Mouse (Mus musculus) testis, postnatal 14 days (tissue): Measurements from ENCODE around the gene Adgrb2.

Experiments used
- DNase-seq: peaks from one replicate; pipeline ENCODE4 v3.0.0; 2021; ENCODE audit warnings: low spot score

Adgrb2 gene

GRCm38 (mm10) chr4:129987825-129988504, 3.3 kb downstream of the Adgrb2 start:
- DNase-seq = no peak

GRCm38 (mm10) chr4:129989925-129990324, 5.3 kb downstream of the Adgrb2 start:
- no peak for DNase-seq

GRCm38 (mm10) chr4:129992720-129993119, 8.1 kb downstream of the Adgrb2 start:
- DNase-seq = no peak

GRCm38 (mm10) chr4:129993213-129993612, 8.5 kb downstream of the Adgrb2 start:
- DNase-seq = no peak

GRCm38 (mm10) chr4:129993944-129994695, 9.4 kb downstream of the Adgrb2 start:
- no peak for DNase-seq

GRCm38 (mm10) chr4:129994728-129995127, 10.1 kb downstream of the Adgrb2 start:
- no peak for DNase-seq

- no peak for DNase-seq
These were observed 10.6 kb downstream of the Adgrb2 start for GRCm38 (mm10) chr4:129995255-129995654.

- no peak for DNase-seq
These were observed 11.3 kb downstream of the Adgrb2 start for GRCm38 (mm10) chr4:129996015-129996414.

- no peak for DNase-seq
These were observed 13.5 kb downstream of the Adgrb2 start for GRCm38 (mm10) chr4:129998124-129998523.

GRCm38 (mm10) chr4:130001710-130002109, 17.0 kb downstream of the Adgrb2 start:
- no peak for DNase-seq

GRCm38 (mm10) chr4:130002157-130002556, 17.5 kb downstream of the Adgrb2 start:
- no peak for DNase-seq

- DNase-seq = no peak
These were observed 20.9 kb downstream of the Adgrb2 start for GRCm38 (mm10) chr4:130005593-130005992.

- DNase-seq = peak; percentile 57
These were observed 21.9 kb downstream of the Adgrb2 start for GRCm38 (mm10) chr4:130006533-130006932.

GRCm38 (mm10) chr4:130009043-130009442, 24.4 kb downstream of the Adgrb2 start:
- no peak for DNase-seq

GRCm38 (mm10) chr4:130010723-130011122, 26.1 kb downstream of the Adgrb2 start:
- no peak for DNase-seq

- no peak for DNase-seq
These were observed 27.6 kb downstream of the Adgrb2 start for GRCm38 (mm10) chr4:130012234-130012633.

GRCm38 (mm10) chr4:130013111-130013510, 28.4 kb downstream of the Adgrb2 start:
- no peak for DNase-seq

GRCm38 (mm10) chr4:130016010-130016409, 31.3 kb downstream of the Adgrb2 start:
- no peak for DNase-seq

GRCm38 (mm10) chr4:130017036-130017674, 32.5 kb downstream of the Adgrb2 start:
- DNase-seq = no peak

GRCm38 (mm10) chr4:130022952-130023351, 38.3 kb downstream of the Adgrb2 start:
- DNase-seq = no peak

GRCm38 (mm10) chr4:130023511-130024231, 39.0 kb downstream of the Adgrb2 start:
- DNase-seq = no peak

GRCm38 (mm10) chr4:130025544-130025943, 40.9 kb downstream of the Adgrb2 start:
- DNase-seq = no peak
